Mouse (Mus musculus): Measurements from ENCODE around the gene Cdc42bpb. TPM values are rescaled to one million over a fixed set of nuclear protein-coding genes. Genes with fewer than 3 reads are reported as not detected.
A peak's percentile ranks its signal among the peaks of the same experiment; 100 is the strongest.

Cdc42bpb gene
- total and polyA plus RNA-seq, 2 experiments: 19.5 to 122 TPM

GRCm38 (mm10) chr12:111422852-111423251 is 45.3 kb upstream of the Cdc42bpb start:
- Histone ChIP-seq H3K79me2 (ENCODE audit: control insufficient read depth, insufficient read depth, low read length) (no peaks in the 10 kb centered on the region), H3K4me3 (ENCODE audit: insufficient read depth, low read depth, low read length) (no peak overlapping the region), H3K27me3 (ENCODE audit: control insufficient read depth, insufficient read depth, low read length) (no peaks in the 10 kb centered on the region), H3K4me1 (ENCODE audit: control insufficient read depth, insufficient read depth, low read length) (no peaks in the 10 kb centered on the region), H3K36me3 (ENCODE audit: control insufficient read depth, insufficient read depth, low read length) (no peaks in the 10 kb centered on the region), H3K27ac (replicated peaks; ENCODE audit: insufficient read depth, low read depth, low read length) (no peak overlapping the region), H3K9ac (ENCODE audit: low read depth, low read length) (no peak overlapping the region)
- no peak for TF ChIP-seq POLR2A (IDR thresholded peaks at IDR 0.05; ENCODE audit: extremely low read depth, insufficient read depth, low read length)
- TF ChIP-seq CTCF (IDR thresholded peaks at IDR 0.05; ENCODE audit: low read depth, low read length): no peak
- 83% methylated on average over 5 of the region's 5 CpGs for WGBS
- DNase-seq (ENCODE audit: extremely low read depth, low read depth, low spot score): no peak

DNA sequence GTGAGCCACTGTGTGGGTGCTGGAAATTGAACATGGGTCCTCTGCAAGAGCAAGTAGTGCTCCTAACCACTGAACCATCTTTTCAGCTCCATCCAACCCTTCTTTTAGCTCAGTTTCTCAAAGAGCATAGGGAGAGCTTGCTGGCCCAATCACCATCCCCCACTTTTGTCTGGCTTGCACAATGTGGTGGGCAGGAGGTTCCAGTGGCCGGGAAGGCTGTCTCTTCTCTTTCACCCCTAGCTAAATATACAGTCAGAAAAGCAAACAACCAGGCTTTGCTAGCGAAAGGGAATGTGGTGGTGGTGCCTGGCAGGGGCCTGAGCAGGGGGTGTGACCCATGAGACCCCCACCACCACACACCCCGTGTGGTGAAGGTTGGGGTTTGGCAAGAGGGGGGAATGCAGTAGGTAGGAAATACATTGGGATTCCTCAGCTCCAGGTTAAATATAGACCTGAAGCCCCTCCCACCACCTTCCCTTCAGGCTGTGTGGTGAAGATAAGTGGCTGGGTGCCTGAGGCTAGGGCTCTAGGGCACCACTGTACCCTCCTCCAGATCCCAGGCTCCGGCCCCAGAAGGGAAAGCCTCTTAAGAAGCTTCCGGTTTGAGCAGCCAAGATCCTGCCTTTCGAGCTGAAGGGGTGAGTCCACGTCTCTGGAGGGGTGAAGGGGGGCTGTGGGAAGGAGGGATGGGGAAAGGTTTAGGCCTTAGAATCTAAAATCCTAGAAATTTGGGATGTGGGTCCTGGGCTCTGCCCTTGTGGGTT is 43.6 kb upstream of the Cdc42bpb start:
- Histone ChIP-seq H3K79me2 (ENCODE audit: control insufficient read depth, insufficient read depth, low read length) (no peaks in the 10 kb centered on the region), H3K4me1 (ENCODE audit: control insufficient read depth, insufficient read depth, low read length) (peaks cover 3% of the 10 kb centered on the region; the same call in 1 of the 2 replicates), H3K27me3 (ENCODE audit: control insufficient read depth, insufficient read depth, low read length) (no peaks in the 10 kb centered on the region), H3K27ac (replicated peaks; ENCODE audit: insufficient read depth, low read depth, low read length) (no peak overlapping the region), H3K4me3 (ENCODE audit: insufficient read depth, low read depth, low read length) (no peak overlapping the region), H3K9ac (ENCODE audit: low read depth, low read length) (no peak overlapping the region), H3K36me3 (ENCODE audit: control insufficient read depth, insufficient read depth, low read length) (no peaks in the 10 kb centered on the region)
- TF ChIP-seq CTCF (IDR thresholded peaks at IDR 0.05; ENCODE audit: low read depth, low read length) (no peak), POLR2A (IDR thresholded peaks at IDR 0.05; ENCODE audit: extremely low read depth, insufficient read depth, low read length) (no peak)
- 68% methylated on average over 7 of the region's 7 CpGs for WGBS
- no peak for DNase-seq (ENCODE audit: extremely low read depth, low read depth, low spot score)

DNA sequence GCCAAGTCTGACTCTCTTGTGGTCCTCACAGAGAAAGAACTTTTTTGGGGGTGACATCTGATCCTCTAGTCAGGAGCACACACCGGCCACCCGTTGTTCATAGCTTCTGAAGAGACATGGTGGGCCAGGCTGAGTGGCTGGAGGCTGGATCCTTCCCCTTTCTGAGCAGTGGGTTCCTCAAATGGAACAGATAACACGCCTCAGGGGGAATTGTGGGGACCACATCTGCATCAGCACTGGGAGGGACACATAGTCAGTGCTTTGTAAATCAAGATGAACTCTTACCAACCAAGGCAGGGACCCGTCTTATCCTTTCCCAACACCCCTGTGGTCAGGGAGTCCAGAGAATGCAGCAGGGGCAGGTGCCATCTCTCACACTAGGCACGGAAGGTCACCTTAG is 42.4 kb upstream of the Cdc42bpb start:
- Histone ChIP-seq H3K36me3 (ENCODE audit: control insufficient read depth, insufficient read depth, low read length) (no peaks in the 10 kb centered on the region), H3K4me3 (ENCODE audit: insufficient read depth, low read depth, low read length) (no peak overlapping the region), H3K9ac (ENCODE audit: low read depth, low read length) (no peak overlapping the region), H3K4me1 (ENCODE audit: control insufficient read depth, insufficient read depth, low read length) (peaks cover 3% of the 10 kb centered on the region; the same call in 1 of the 2 replicates), H3K79me2 (ENCODE audit: control insufficient read depth, insufficient read depth, low read length) (no peaks in the 10 kb centered on the region), H3K27ac (replicated peaks; ENCODE audit: insufficient read depth, low read depth, low read length) (no peak overlapping the region), H3K27me3 (ENCODE audit: control insufficient read depth, insufficient read depth, low read length) (no peaks in the 10 kb centered on the region)
- no peak for DNase-seq (ENCODE audit: extremely low read depth, low read depth, low spot score)
- 84% methylated on average over 5 of the region's 5 CpGs for WGBS
- TF ChIP-seq CTCF (IDR thresholded peaks at IDR 0.05; ENCODE audit: low read depth, low read length) (no peak), POLR2A (IDR thresholded peaks at IDR 0.05; ENCODE audit: extremely low read depth, insufficient read depth, low read length) (no peak)

DNA sequence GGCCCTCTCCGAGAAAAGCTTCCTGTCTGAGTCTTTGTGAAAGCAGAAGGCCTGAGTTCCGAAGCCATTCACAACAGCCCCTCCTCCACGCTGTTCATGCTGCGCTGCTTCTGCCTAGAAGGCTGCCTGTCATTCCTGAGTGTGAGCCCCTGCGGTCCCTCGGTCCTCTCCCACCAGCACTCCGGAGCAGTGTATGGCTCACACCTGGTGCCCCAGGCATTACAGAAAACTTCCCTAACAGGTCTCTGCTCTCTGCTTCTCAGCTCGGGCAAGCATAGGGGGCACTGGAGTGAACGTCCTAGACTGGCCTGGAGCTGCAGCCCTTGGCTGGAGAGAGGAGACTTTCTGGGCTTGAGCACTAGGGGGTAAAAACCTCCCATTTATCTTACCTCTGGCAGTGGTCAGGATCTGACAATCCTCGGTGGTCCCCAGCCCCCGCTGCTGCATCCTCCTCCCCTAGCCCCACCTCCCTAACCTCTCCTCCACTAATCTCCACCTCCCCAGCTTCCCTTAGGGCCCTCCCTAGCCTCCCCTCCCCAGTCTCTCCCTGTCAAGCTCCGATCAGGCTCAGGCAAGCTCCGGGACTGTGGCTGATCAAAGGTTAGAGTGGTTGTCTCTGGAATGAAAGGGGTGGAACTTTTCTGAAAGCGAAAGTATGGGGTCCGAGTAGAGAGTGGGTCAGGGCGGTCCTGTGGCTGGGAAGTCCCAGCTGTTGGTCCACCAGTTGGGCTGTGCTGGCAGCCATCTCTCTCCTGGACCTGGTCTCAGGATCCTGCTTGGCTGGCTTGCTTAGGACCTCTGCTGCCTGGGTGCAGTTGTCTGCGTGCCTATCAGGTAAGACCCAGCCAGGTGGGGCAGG is 39.6 kb upstream of the Cdc42bpb start, which contains the start of gene Exoc3l4:
Gene Exoc3l4, plus strand, starts transcription at position 97 of the 859 bp plus-strand sequence.
- Histone ChIP-seq H3K79me2 (ENCODE audit: control insufficient read depth, insufficient read depth, low read length) (no peaks in the 10 kb centered on the region), H3K36me3 (ENCODE audit: control insufficient read depth, insufficient read depth, low read length) (no peaks in the 10 kb centered on the region), H3K9ac (ENCODE audit: low read depth, low read length) (peak within 1 kb of the TSS; percentile 23), H3K27ac (replicated peaks; ENCODE audit: insufficient read depth, low read depth, low read length) (no peak within 1 kb of the TSS), H3K27me3 (ENCODE audit: control insufficient read depth, insufficient read depth, low read length) (no peaks in the 10 kb centered on the region), H3K4me3 (ENCODE audit: insufficient read depth, low read depth, low read length) (peak within 1 kb of the TSS; percentile 40), H3K4me1 (ENCODE audit: control insufficient read depth, insufficient read depth, low read length) (peaks cover 3% of the 10 kb centered on the region; the same call in 1 of the 2 replicates)
- peak; percentile 33 for DNase-seq (ENCODE audit: extremely low read depth, low read depth, low spot score)
- 6% methylated on average over 17 of the region's 17 CpGs for WGBS
- no peak for TF ChIP-seq POLR2A (IDR thresholded peaks at IDR 0.05; ENCODE audit: extremely low read depth, insufficient read depth, low read length)
- TF ChIP-seq CTCF (IDR thresholded peaks at IDR 0.05; ENCODE audit: low read depth, low read length): 0 out of 2 replicates have a peak, but pooled peaks have one; percentile 5

DNA sequence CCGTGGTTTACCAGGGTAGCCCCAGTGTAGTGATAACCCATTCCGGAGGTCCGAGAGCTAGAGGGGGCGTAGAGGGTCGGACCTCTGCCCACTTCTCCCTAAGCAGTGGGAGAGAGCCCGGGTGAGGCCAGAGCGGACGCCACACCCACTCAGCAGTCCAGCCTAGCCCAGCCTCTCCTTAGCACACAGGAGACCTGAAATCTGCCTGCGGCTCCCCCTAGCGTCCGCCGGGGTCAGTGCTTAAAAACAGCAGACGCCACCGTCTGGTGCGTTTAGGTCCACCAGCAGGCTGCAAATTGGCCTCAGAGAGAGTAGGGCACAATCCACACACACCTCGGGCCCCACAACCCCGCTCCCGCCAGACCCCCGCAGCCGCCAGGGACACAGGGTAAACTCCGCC is 35.8 kb upstream of the Cdc42bpb start:
- Histone ChIP-seq H3K27me3 (ENCODE audit: control insufficient read depth, insufficient read depth, low read length) (no peaks in the 10 kb centered on the region), H3K4me3 (ENCODE audit: insufficient read depth, low read depth, low read length) (no peak overlapping the region), H3K27ac (replicated peaks; ENCODE audit: insufficient read depth, low read depth, low read length) (no peak overlapping the region), H3K36me3 (ENCODE audit: control insufficient read depth, insufficient read depth, low read length) (no peaks in the 10 kb centered on the region), H3K79me2 (ENCODE audit: control insufficient read depth, insufficient read depth, low read length) (no peaks in the 10 kb centered on the region), H3K9ac (ENCODE audit: low read depth, low read length) (no peak overlapping the region), H3K4me1 (ENCODE audit: control insufficient read depth, insufficient read depth, low read length) (peaks cover 3% of the 10 kb centered on the region; the same call in 1 of the 2 replicates)
- TF ChIP-seq POLR2A (IDR thresholded peaks at IDR 0.05; ENCODE audit: extremely low read depth, insufficient read depth, low read length) (no peak), CTCF (IDR thresholded peaks at IDR 0.05; ENCODE audit: low read depth, low read length) (peak; percentile 99)
- 2% methylated on average over 21 of the region's 21 CpGs for WGBS
- DNase-seq (ENCODE audit: extremely low read depth, low read depth, low spot score): peak; percentile 68

Measured in liver, adult 2 months (tissue).